In genomic region chr17:87446767-87447611, GRCm38 (mm10) we compare ENCODE assay signal across 8 mouse cellular contexts. TPM values are rescaled to one million over a fixed set of nuclear protein-coding genes. Genes with fewer than 3 reads are reported as not detected.
DNase-seq lines count a peak whose midpoint lies in the region; ATAC-seq and TF ChIP-seq lines count a peak whose summit lies in the region.

TSS of gene Calm2 (minus strand) at chr17:87446935.

- TF ChIP-seq EP300 in ES-Bruce4 (IDR thresholded peaks at IDR 0.05; ENCODE audit: insufficient read depth, low read depth, low read length) = peak; percentile 76
- peak; percentile 63 for TF ChIP-seq EP300 in liver, postnatal 0 days (IDR thresholded peaks at IDR 0.05; ENCODE audit: low read depth)

- DNase-seq in heart, postnatal 10 days = peak; percentile 98
- peak; percentile 93 for DNase-seq in large intestine, adult 2 months (ENCODE audit: low read depth, low spot score)
- DNase-seq in liver, postnatal 0 days = peak; percentile 98
- DNase-seq in testis, postnatal 10 days (ENCODE audit: low spot score) = peak; percentile 98

- peak within 1 kb of the TSS; percentile 100 for H3K9ac ChIP-seq in ES-Bruce4 (ENCODE audit: low read depth, poor library complexity, severe bottlenecking)
- peak within 1 kb of the TSS; percentile 99 for H3K9ac ChIP-seq in forebrain, embryonic 13.5 days
- H3K9ac ChIP-seq in liver, postnatal 0 days (replicated peaks) = peak within 1 kb of the TSS; percentile 87
- H3K9ac ChIP-seq in neural tube, embryonic 14.5 days (replicated peaks; ENCODE audit: low read depth, low read length) = peak within 1 kb of the TSS; percentile 100

- peak within 1 kb of the TSS; percentile 76 for H3K4me2 ChIP-seq in forebrain, embryonic 13.5 days
- H3K4me2 ChIP-seq in liver, postnatal 0 days (ENCODE audit: low read depth, low read length) = peak within 1 kb of the TSS; percentile 90
- peak within 1 kb of the TSS; percentile 91 for H3K4me2 ChIP-seq in neural tube, embryonic 14.5 days (ENCODE audit: low read depth, low read length)

- peak within 1 kb of the TSS; percentile 79 for H3K4me3 ChIP-seq in ES-Bruce4 (ENCODE audit: low read depth, low read length)
- H3K4me3 ChIP-seq in forebrain, embryonic 13.5 days = peak within 1 kb of the TSS; percentile 89
- H3K4me3 ChIP-seq in liver, postnatal 0 days (ENCODE audit: low read depth, low read length) = peak within 1 kb of the TSS; percentile 75
- H3K4me3 ChIP-seq in neural tube, embryonic 14.5 days (ENCODE audit: low read depth, low read length) = peak within 1 kb of the TSS; percentile 96

- H3K9me3 ChIP-seq in ES-Bruce4 (replicated peaks; ENCODE audit: control insufficient read depth, insufficient read depth, low read length, poor library complexity, severe bottlenecking) = no peaks in the 10 kb centered on the region
- no peaks in the 10 kb centered on the region for H3K9me3 ChIP-seq in forebrain, embryonic 13.5 days (replicated peaks)
- H3K9me3 ChIP-seq in liver, postnatal 0 days (ENCODE audit: low read length) = no peaks in the 10 kb centered on the region
- no peaks in the 10 kb centered on the region for H3K9me3 ChIP-seq in neural tube, embryonic 14.5 days (ENCODE audit: control insufficient read depth, low read length)

- TF ChIP-seq CTCF in ES-Bruce4 (IDR thresholded peaks at IDR 0.05; ENCODE audit: low read depth, low read length) = no peak
- TF ChIP-seq CTCF in liver, postnatal 0 days (IDR thresholded peaks at IDR 0.05; ENCODE audit: low read depth) = peak; percentile 52

- H3K27ac ChIP-seq in ES-Bruce4 (ENCODE audit: insufficient read depth, low read length) = peak within 1 kb of the TSS; percentile 68
- H3K27ac ChIP-seq in forebrain, embryonic 13.5 days = peak within 1 kb of the TSS; percentile 99
- peak within 1 kb of the TSS; percentile 92 for H3K27ac ChIP-seq in liver, postnatal 0 days (ENCODE audit: low read depth)
- H3K27ac ChIP-seq in neural tube, embryonic 14.5 days (ENCODE audit: low read depth, low read length) = peak within 1 kb of the TSS; percentile 99

- H3K27me3 ChIP-seq in ES-Bruce4 (ENCODE audit: control insufficient read depth, insufficient read depth, low read length, poor library complexity, severe bottlenecking) = no peaks in the 10 kb centered on the region
- no peaks in the 10 kb centered on the region for H3K27me3 ChIP-seq in forebrain, embryonic 13.5 days
- H3K27me3 ChIP-seq in liver, postnatal 0 days (ENCODE audit: insufficient read depth, low read length) = no peaks in the 10 kb centered on the region
- no peaks in the 10 kb centered on the region for H3K27me3 ChIP-seq in neural tube, embryonic 14.5 days (ENCODE audit: control insufficient read depth, insufficient read depth, low read length)

- ATAC-seq in cerebellum, adult (ENCODE audit: insufficient number of reproducible peaks, low FRiP score, low TSS enrichment) = peak; percentile 81
- ATAC-seq in forebrain, embryonic 13.5 days = peak; percentile 94
- ATAC-seq in liver, postnatal 0 days = peak; percentile 92
- ATAC-seq in neural tube, embryonic 14.5 days (ENCODE audit: low read depth) = peak; percentile 92

- intact Hi-C loops in heart, postnatal 10 days (cut with DNase I) = loop anchor here (1.0 to 5.0 kb wide), 3 partner anchors 83 to 132 kb away; no protein-coding TSS in a partner anchor

- under 1% methylated on average over 61 of the region's 69 CpGs for WGBS in forebrain, embryonic 13.5 days
- under 1% methylated on average over 68 of the region's 69 CpGs for WGBS in large intestine, adult 2 months
- under 1% methylated on average over 64 of the region's 69 CpGs for WGBS in liver, postnatal 0 days (ENCODE audit: insufficient replicate concordance)
- under 1% methylated on average over 69 of the region's 69 CpGs for WGBS in neural tube, embryonic 14.5 days

- H3K36me3 ChIP-seq in ES-Bruce4 (ENCODE audit: control insufficient read depth, insufficient read depth, low read length, poor library complexity, severe bottlenecking) = peaks cover 26% of the 10 kb centered on the region
- H3K36me3 ChIP-seq in forebrain, embryonic 13.5 days (ENCODE audit: poor library complexity, severe bottlenecking) = 0 out of 2 replicates have a peak, but pooled peaks cover 3% of the 10 kb centered on the region
- H3K36me3 ChIP-seq in liver, postnatal 0 days (replicated peaks; ENCODE audit: insufficient read depth, low read length) = peaks cover 7% of the 10 kb centered on the region
- no peaks in the 10 kb centered on the region for H3K36me3 ChIP-seq in neural tube, embryonic 14.5 days (ENCODE audit: control insufficient read depth, insufficient read depth, low read length)

- peaks cover 1% of the 10 kb centered on the region for H3K4me1 ChIP-seq in ES-Bruce4 (ENCODE audit: control insufficient read depth, insufficient read depth, low read length)
- peaks cover 37% of the 10 kb centered on the region for H3K4me1 ChIP-seq in forebrain, embryonic 13.5 days
- H3K4me1 ChIP-seq in liver, postnatal 0 days (ENCODE audit: insufficient read depth) = peaks cover 32% of the 10 kb centered on the region
- H3K4me1 ChIP-seq in neural tube, embryonic 14.5 days (ENCODE audit: control insufficient read depth, insufficient read depth, low read length) = peaks cover 29% of the 10 kb centered on the region

- TF ChIP-seq POLR2A in ES-Bruce4 (IDR thresholded peaks at IDR 0.05; ENCODE audit: insufficient read depth, low read length) = peak; percentile 99

RNA-seq across cellular contexts. Expression of gene Calm2, which starts in this region (rescaled TPM):
- 1,141 and 1,173 TPM in 2 replicates for polyA plus RNA-seq in ES-Bruce4 (2011; ENCODE audit: insufficient read depth, insufficient read length, low read depth, missing spikeins)
- 1,676 and 1,701 TPM in 2 replicates for polyA plus RNA-seq in forebrain, embryonic 13.5 days (2015; fragmentation: Nextera tagmentation; extraction: Ambion mirVana)
- 100 to 1,000 TPM; 247 to 257 TPM for total RNA-seq in heart, postnatal 10 days (2021)
- polyA plus RNA-seq in large intestine, adult 2 months (2012; rRNA removed) = 92.6 and 104 TPM in 2 replicates
- 397 and 413 TPM in 2 replicates for polyA plus RNA-seq in liver, postnatal 0 days (2015; fragmentation: Nextera tagmentation; extraction: Ambion mirVana)
- 3,412 and 3,701 TPM in 2 replicates for polyA plus RNA-seq in neural tube, embryonic 14.5 days (2014; fragmentation: Nextera tagmentation; extraction: Ambion mirVana)

Comparison
In these comparisons a context has a peak if more than half of its experiments do, and no peak if none do; other contexts are left out.
1. Peak in every context shown above with its lines: DNase-seq, ATAC-seq, H3K4me3 ChIP-seq and H3K27ac ChIP-seq.